Mouse (Mus musculus): Measurements from ENCODE around the gene Gm1604a. TPM values are rescaled to one million over a fixed set of nuclear protein-coding genes. Genes with fewer than 3 reads are reported as not detected.
"Not testable (repeated sequence)": the region's sequence is repeated elsewhere in the genome, so short reads cannot be mapped to it uniquely, and the experiment has no call there.

The Gm1604a gene
- not detected in 2 replicates for polyA plus RNA-seq (2015; fragmentation: Nextera tagmentation; extraction: Ambion mirVana)

DNA sequence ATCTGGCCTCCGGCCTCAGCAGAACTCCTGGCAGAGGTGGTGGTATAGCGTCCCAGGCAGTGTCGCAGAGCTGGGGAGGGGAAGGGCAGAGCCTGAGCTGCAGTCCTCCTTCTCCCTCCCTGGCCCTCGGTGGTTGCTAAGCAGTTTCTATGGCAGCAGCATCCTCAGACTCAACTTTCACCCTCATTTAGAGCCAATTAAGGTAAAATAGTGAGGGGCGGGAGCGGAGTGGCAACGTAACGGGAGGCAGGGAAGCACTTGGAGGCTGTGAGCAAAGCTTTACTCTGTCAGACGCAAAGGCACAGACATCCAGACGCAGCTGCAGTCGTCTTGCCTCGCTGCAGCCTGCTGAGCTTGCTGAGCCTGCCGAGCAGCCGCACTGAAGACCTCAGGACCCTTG, at the start of gene Gm1604a:
Gm1604a (plus strand) TSS at position 312 of the 400 bp plus-strand sequence.
- not testable (repeated sequence) for H3K36me3 ChIP-seq; H3K27ac ChIP-seq; ATAC-seq (ENCODE audit: borderline replicate concordance, extremely low read depth, low FRiP score, low TSS enrichment); H3K9ac ChIP-seq; H3K4me3 ChIP-seq; H3K4me1 ChIP-seq; H3K9me3 ChIP-seq; H3K4me2 ChIP-seq; H3K27me3 ChIP-seq
- 30% methylated on average over 5 of the region's 14 CpGs for WGBS

DNA sequence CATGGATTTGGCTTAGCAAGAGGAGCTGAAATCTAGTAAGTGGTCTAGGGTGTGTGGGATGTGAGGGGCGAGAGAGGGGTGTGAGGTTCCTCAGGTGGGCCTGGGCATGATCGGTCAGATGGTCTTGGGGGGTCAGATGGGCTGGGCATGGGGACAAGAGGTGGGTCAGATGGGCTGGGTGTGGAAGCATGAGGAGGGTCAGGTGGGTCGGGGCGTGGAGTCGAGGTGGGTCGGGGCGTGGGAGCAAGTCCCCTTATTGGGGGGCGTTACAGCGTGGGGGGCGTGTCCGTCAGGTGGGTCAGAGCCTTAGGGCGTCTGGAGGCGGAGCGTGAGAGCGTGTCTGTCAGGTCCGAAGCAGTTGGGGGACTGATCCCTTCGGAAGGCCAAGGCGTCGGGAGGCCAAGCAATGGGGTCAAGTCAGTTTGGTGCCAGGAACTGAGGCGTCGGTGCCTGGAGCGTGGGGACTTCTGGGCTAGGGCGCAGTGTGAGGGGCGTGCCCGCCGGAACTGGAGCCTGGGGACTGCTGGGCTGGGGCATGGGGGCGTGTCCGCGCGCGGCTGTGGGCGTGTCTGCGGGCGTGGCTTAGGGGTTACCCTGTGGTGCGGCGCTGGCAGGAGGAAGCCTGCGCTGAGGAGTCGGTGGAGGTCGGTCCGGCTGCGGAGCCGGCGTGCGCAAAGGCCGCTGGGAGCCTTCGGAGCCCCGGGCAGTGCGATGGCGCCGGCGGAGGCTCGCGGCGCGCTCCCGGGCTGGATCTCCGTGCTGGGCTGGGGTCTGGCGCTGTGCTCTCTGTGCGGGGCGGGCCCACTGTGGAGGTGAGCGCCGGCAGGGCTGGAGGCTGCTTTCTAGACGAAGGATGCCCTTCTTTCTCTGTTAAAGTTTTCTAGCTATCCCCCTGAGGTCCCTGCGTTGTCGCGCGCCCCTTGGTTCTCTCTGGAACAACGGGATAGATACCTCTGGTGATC, 46.8 kb upstream of the Gm1604a start, which contains the start of gene Gm49721:
Gm49721 (plus strand) TSS at position 618 of the 962 bp plus-strand sequence.
- peak within 1 kb of the TSS; percentile 60 for H3K4me2 ChIP-seq
- WGBS = under 1% methylated on average over 47 of the region's 68 CpGs
- not testable (repeated sequence) for H3K27me3 ChIP-seq, H3K9me3 ChIP-seq, H3K4me1 ChIP-seq, H3K36me3 ChIP-seq
- H3K9ac ChIP-seq = peak within 1 kb of the TSS; percentile 68
- ATAC-seq (ENCODE audit: borderline replicate concordance, extremely low read depth, low FRiP score, low TSS enrichment) = peak; percentile 99
- H3K4me3 ChIP-seq = peak within 1 kb of the TSS; percentile 58
- peak within 1 kb of the TSS; percentile 59; the same call in 1 of the 2 replicates for H3K27ac ChIP-seq

DNA sequence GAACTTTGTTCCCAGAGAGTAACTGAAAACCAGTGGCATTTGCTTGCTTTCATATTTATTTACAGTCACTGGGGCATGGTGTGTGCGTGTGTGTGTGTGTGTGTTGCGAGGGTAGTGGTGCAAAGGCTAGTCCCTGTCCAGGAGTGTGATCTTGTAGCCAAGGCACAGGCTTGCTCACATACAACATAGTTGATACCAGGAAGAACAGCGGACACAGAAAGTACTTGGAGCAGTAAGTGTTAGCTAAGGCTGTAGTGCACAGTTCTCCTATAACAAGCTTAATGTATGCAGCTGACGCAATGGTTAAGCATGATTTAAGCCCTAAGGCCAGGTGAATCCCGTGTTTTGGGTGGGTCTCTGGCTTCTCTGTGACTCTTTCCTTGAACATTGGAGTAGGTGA, 46.0 kb upstream of the Gm1604a start:
- H3K36me3 ChIP-seq; H3K27me3 ChIP-seq; ATAC-seq (ENCODE audit: borderline replicate concordance, extremely low read depth, low FRiP score, low TSS enrichment); H3K4me1 ChIP-seq; H3K9me3 ChIP-seq; H3K27ac ChIP-seq: not testable (repeated sequence)
- Histone ChIP-seq H3K9ac (peak overlapping the region; percentile 68; the same call in 1 of the 2 replicates), H3K4me2 (peak overlapping the region; percentile 60), H3K4me3 (peak overlapping the region; percentile 58)
- WGBS = 17% methylated on average over 5 of the region's 5 CpGs

DNA sequence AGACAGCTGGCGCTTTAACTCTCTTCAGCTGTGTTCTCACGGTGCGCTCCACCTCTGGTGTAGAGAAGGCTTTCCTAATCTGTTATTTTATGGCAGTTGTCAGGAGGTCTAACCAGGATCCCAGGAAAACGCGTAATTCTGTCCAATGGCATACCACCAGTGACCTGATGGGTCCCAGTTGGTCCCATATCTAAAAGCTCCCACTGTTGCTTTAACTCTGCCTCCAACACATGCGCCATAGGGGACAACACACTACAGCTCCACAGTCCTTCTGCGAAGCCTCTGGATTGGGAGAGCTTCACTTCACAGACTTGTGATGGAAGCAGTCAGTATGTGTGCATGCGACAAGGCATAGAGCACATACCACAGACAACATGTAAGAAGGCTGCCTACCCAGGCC, 45.2 kb upstream of the Gm1604a start:
- H3K36me3 ChIP-seq; H3K27me3 ChIP-seq; ATAC-seq (ENCODE audit: borderline replicate concordance, extremely low read depth, low FRiP score, low TSS enrichment); H3K4me1 ChIP-seq; H3K4me3 ChIP-seq; H3K4me2 ChIP-seq; H3K9ac ChIP-seq; H3K27ac ChIP-seq; H3K9me3 ChIP-seq: not testable (repeated sequence)
- WGBS = 91% methylated on average over 5 of the region's 8 CpGs

DNA sequence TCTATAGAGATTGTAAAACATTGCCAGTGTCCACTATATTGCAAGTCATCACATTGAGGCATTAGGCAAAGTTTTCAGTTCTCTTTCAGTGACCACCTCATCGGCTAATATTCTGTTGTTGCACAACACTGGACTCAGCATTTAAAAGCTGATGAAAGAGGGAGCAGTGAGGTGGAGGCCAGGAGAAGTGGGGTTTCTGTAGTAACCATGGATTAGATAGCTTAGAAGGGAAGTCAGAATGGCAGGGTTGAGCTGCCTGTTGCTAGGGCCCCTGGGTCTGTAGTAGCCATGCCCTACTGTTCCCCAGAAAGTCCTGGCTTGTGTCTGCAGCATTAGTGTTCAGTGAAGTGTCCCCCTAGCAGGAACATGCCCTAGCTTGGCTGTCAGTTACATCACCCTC, 39.2 kb upstream of the Gm1604a start:
- WGBS = 100% methylated on average over 1 of the region's 1 CpGs
- not testable (repeated sequence) for H3K36me3 ChIP-seq; H3K27me3 ChIP-seq; H3K4me1 ChIP-seq; ATAC-seq (ENCODE audit: borderline replicate concordance, extremely low read depth, low FRiP score, low TSS enrichment); H3K27ac ChIP-seq; H3K9me3 ChIP-seq; H3K9ac ChIP-seq; H3K4me2 ChIP-seq; H3K4me3 ChIP-seq

DNA sequence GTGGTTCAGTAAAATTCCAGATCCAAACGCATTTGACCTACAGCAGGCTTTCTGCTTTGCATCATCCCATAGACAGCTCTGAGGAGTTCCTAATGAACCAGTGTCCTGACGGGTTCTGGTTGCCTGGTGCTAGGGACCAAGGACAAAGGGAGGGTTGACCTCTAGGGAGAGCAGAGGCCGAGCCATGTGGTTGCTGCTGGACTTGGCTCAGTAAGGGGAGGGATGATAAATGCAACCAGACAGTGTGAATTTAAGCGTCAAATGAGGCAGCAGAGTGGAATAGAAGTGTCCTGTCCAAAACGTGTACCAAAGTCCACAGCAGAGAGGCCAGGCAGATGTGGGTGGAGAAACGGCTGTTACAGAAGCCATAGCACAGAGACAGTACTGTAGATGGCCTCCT, 29.9 kb upstream of the Gm1604a start:
- not testable (repeated sequence) for H3K27ac ChIP-seq; ATAC-seq (ENCODE audit: borderline replicate concordance, extremely low read depth, low FRiP score, low TSS enrichment); H3K4me2 ChIP-seq; H3K9me3 ChIP-seq; H3K36me3 ChIP-seq; H3K4me3 ChIP-seq; H3K4me1 ChIP-seq; H3K27me3 ChIP-seq; H3K9ac ChIP-seq
- no CpG with 5 or more reads among the region's 6 CpGs for WGBS

DNA sequence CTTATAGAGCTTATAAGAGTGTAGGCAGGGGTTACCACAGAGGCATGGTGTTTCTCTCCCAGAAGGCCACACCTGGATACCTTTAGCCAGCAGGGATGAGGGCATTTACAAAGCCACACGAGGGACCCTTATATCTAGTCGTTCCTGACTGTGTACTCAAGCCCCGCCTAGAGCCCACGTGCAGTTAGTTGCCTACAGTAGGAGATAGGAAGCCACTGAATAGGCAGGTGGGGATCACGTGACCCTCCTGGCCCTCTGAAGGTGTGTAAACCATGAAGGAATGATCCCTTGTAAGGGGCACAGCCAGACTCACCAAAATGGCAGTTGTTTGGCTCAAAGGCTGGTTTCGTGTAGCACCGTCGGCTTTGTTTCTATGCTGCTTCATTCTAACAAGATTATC, 28.5 kb upstream of the Gm1604a start:
- ATAC-seq (ENCODE audit: borderline replicate concordance, extremely low read depth, low FRiP score, low TSS enrichment); H3K36me3 ChIP-seq; H3K4me2 ChIP-seq; H3K4me3 ChIP-seq; H3K27ac ChIP-seq; H3K9ac ChIP-seq; H3K9me3 ChIP-seq; H3K4me1 ChIP-seq; H3K27me3 ChIP-seq: not testable (repeated sequence)
- WGBS = 79% methylated on average over 8 of the region's 8 CpGs

DNA sequence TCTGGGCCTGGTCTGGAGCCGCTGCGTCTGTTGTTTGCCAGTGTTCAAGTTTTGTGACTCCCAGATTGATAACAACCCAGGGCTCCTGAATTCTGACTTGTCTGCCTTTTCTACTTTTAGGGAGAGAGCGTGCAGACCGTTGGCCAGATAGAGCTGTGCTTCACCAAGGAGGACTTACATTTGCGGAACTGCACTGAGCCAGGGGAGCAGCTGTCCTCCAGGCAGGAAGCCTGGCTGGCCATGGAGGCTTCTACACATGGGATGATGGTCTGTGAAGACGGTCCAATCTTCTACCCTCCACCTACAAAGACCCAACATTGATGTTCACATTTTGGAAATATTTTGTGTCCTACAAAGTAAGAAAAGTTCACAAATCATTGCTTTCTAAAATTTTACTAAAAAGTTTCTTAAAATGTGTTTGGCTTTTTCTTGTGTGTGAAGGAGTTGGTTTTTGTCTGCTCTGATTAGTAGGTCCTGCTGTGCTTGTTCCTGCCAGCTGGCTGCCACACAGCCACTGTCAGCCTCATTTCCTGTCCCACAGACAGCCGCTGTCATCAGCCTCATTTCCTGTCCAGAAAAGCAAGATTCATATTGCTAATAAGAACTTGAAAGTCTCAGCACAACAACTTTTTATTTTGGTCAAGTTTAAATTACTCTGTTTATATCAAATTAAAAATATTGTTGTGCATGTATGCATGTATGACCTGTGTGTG, 27.4 kb upstream of the Gm1604a start:
- WGBS = 58% methylated on average over 1 of the region's 7 CpGs
- not testable (repeated sequence) for ATAC-seq (ENCODE audit: borderline replicate concordance, extremely low read depth, low FRiP score, low TSS enrichment); H3K4me3 ChIP-seq; H3K27ac ChIP-seq; H3K9me3 ChIP-seq; H3K36me3 ChIP-seq; H3K4me2 ChIP-seq; H3K27me3 ChIP-seq; H3K4me1 ChIP-seq; H3K9ac ChIP-seq

DNA sequence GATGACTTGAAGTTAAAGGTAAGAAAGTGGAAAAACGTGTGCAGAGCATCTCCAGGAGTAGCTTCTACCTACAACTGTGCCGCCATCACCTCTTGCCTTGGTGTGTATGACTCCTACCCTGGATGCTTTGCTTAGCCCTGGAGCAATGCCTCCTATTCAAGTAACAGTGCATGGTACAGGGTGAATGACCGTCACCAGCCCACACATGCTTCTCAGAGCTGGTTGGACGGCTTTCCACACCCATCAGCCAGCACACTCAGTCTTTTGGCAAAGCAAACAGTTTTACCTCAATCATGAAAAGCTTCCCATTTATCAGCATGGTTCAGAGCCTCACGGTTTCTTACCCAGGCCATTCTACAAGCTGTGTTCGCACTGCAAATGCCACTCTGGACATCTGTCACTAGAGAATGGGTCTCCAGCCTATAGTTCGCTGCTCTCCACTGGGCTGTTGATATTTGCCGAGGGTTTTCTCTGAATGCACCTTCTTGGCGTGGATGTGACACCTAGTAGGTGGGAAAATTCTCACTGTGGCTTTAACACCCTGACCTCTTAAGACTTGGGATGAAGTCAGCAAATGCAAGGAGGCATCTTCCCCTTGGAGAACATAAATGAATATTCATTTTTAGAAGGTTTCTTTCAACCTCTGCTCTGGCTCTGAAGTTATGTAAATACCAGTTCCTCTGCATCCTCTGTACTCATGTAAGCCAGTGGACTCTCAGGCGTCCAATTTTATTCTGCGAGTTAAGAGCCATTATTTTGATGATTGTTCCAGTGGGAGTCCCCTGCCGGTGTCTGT, 23.4 kb upstream of the Gm1604a start:
- not testable (repeated sequence) for H3K27ac ChIP-seq; H3K36me3 ChIP-seq; H3K27me3 ChIP-seq; H3K4me2 ChIP-seq; H3K4me1 ChIP-seq; H3K4me3 ChIP-seq; ATAC-seq (ENCODE audit: borderline replicate concordance, extremely low read depth, low FRiP score, low TSS enrichment); H3K9me3 ChIP-seq; H3K9ac ChIP-seq
- 58% methylated on average over 8 of the region's 12 CpGs for WGBS

DNA sequence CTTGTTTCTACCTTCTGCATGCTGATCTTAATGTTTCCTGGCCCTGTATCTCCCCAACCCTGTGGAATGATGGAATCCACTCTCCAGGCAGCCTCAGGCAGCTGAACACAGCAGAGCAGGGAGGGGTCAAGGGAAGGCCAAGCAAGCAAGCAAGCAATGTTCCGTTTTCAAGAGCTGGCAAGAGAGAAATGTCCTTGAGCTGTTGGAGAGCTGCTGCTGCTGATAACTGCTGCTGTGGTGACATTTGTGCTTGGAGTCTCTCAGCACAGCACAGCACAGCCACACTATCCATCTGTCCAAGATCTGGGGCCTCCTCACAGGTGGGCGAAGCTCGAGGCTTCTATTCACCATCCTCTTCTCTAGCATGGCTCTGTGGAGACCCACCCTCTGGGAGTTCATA, 22.0 kb upstream of the Gm1604a start:
- not testable (repeated sequence) for H3K27me3 ChIP-seq
- WGBS = no CpG with 5 or more reads among the region's 3 CpGs

DNA sequence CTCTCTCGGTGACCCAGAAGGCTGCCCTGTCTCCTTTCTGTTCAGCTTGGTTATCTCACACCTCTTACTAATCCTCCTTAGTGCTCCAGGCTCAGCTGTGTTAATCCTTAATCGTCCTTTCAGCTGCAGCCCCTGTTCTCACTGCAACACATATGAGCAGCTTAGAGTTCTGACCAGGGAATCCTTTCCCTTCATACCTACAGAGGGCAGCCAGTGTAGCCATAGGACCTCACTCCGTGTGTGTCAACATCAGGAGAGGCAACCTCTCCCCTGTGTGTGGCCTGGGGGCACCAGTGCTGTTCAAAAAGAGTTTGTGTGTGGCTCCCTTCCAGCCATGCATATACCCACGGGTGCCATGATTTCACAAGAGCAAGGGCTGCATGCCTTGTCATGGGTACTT, 19.7 kb upstream of the Gm1604a start:
- H3K4me1 ChIP-seq; H3K27me3 ChIP-seq; H3K36me3 ChIP-seq; H3K4me3 ChIP-seq; H3K9ac ChIP-seq; ATAC-seq (ENCODE audit: borderline replicate concordance, extremely low read depth, low FRiP score, low TSS enrichment); H3K9me3 ChIP-seq; H3K27ac ChIP-seq; H3K4me2 ChIP-seq: not testable (repeated sequence)
- WGBS = 24% methylated on average over 3 of the region's 4 CpGs

More for the DNA sequence above, 22.0 kb upstream of the Gm1604a start:
- H3K9me3 ChIP-seq; ATAC-seq (ENCODE audit: borderline replicate concordance, extremely low read depth, low FRiP score, low TSS enrichment); H3K4me1 ChIP-seq; H3K4me2 ChIP-seq; H3K4me3 ChIP-seq; H3K27ac ChIP-seq; H3K9ac ChIP-seq; H3K36me3 ChIP-seq: not testable (repeated sequence)

All from lung, embryonic 15.5 days (tissue).